Mouse (Mus musculus): ENCODE results near the gene Zdhhc9. TPM values are rescaled to one million over a fixed set of nuclear protein-coding genes. Genes with fewer than 3 reads are reported as not detected.
A peak's percentile ranks its signal among the peaks of the same experiment; 100 is the strongest.

The Zdhhc9 gene
- polyA plus RNA-seq, 1 experiment from 2014 or later = 3.9 TPM

- DNase-seq (ENCODE audit: low spot score) = no peak
- WGBS = 69% methylated on average over 4 of the region's 4 CpGs
Measured at GRCm38 (mm10) chrX:48202995-48203394, 5.7 kb downstream of the Zdhhc9 start.

GRCm38 (mm10) chrX:48202436-48202835 is 6.2 kb downstream of the Zdhhc9 start:
- Histone ChIP-seq H3K27ac (ENCODE audit: low read length) (no peak overlapping the region), H3K9ac (replicated peaks; ENCODE audit: low read depth) (no peak overlapping the region), H3K4me3 (ENCODE audit: low read depth, low read length) (no peak overlapping the region), H3K36me3 (ENCODE audit: insufficient read depth, low read length) (no peaks in the 10 kb centered on the region), H3K27me3 (replicated peaks; ENCODE audit: insufficient read depth, low read length) (no peaks in the 10 kb centered on the region), H3K4me1 (ENCODE audit: insufficient read depth, low read depth, low read length) (no peaks in the 10 kb centered on the region), H3K4me2 (replicated peaks; ENCODE audit: low read depth, low read length) (no peak overlapping the region), H3K9me3 (ENCODE audit: low read length) (no peaks in the 10 kb centered on the region)
- TF ChIP-seq CTCF (IDR thresholded peaks at IDR 0.05) (no peak), EP300 (IDR thresholded peaks at IDR 0.05) (no peak)
- WGBS = 91% methylated on average over 7 of the region's 7 CpGs
- no peak for ATAC-seq
- DNase-seq (ENCODE audit: low spot score) = no peak

More at GRCm38 (mm10) chrX:48202995-48203394, 5.7 kb downstream of the Zdhhc9 start:
- no peak overlapping the region for H3K27ac ChIP-seq (ENCODE audit: low read length)
- no peaks in the 10 kb centered on the region for H3K27me3 ChIP-seq (replicated peaks; ENCODE audit: insufficient read depth, low read length)
- H3K9ac ChIP-seq (replicated peaks; ENCODE audit: low read depth) = no peak overlapping the region
- H3K9me3 ChIP-seq (ENCODE audit: low read length) = no peaks in the 10 kb centered on the region
- H3K4me1 ChIP-seq (ENCODE audit: insufficient read depth, low read depth, low read length) = no peaks in the 10 kb centered on the region
- TF ChIP-seq CTCF (IDR thresholded peaks at IDR 0.05) = no peak
- no peak for TF ChIP-seq EP300 (IDR thresholded peaks at IDR 0.05)
- ATAC-seq = no peak
- no peaks in the 10 kb centered on the region for H3K36me3 ChIP-seq (ENCODE audit: insufficient read depth, low read length)
- H3K4me2 ChIP-seq (replicated peaks; ENCODE audit: low read depth, low read length) = no peak overlapping the region
- no peak overlapping the region for H3K4me3 ChIP-seq (ENCODE audit: low read depth, low read length)

GRCm38 (mm10) chrX:48201973-48202372 is 6.7 kb downstream of the Zdhhc9 start:
- H3K27me3 ChIP-seq (replicated peaks; ENCODE audit: insufficient read depth, low read length) = no peaks in the 10 kb centered on the region
- no peaks in the 10 kb centered on the region for H3K4me1 ChIP-seq (ENCODE audit: insufficient read depth, low read depth, low read length)
- ATAC-seq = no peak
- no peak overlapping the region for H3K9ac ChIP-seq (replicated peaks; ENCODE audit: low read depth)
- no peak overlapping the region for H3K4me3 ChIP-seq (ENCODE audit: low read depth, low read length)
- TF ChIP-seq EP300 (IDR thresholded peaks at IDR 0.05) (no peak), CTCF (IDR thresholded peaks at IDR 0.05) (no peak)
- WGBS = 67% methylated on average over 7 of the region's 7 CpGs
- H3K36me3 ChIP-seq (ENCODE audit: insufficient read depth, low read length) = no peaks in the 10 kb centered on the region
- no peak overlapping the region for H3K4me2 ChIP-seq (replicated peaks; ENCODE audit: low read depth, low read length)
- H3K9me3 ChIP-seq (ENCODE audit: low read length) = no peaks in the 10 kb centered on the region
- no peak overlapping the region for H3K27ac ChIP-seq (ENCODE audit: low read length)
- peak; percentile 19 for DNase-seq (ENCODE audit: low spot score)

GRCm38 (mm10) chrX:48200699-48201098 is 8.0 kb downstream of the Zdhhc9 start:
- ATAC-seq (no peak), DNase-seq (ENCODE audit: low spot score) (no peak)
- Histone ChIP-seq H3K9ac (replicated peaks; ENCODE audit: low read depth) (no peak overlapping the region), H3K4me2 (replicated peaks; ENCODE audit: low read depth, low read length) (no peak overlapping the region), H3K4me3 (ENCODE audit: low read depth, low read length) (no peak overlapping the region), H3K27ac (ENCODE audit: low read length) (no peak overlapping the region), H3K9me3 (ENCODE audit: low read length) (no peaks in the 10 kb centered on the region), H3K36me3 (ENCODE audit: insufficient read depth, low read length) (no peaks in the 10 kb centered on the region), H3K4me1 (ENCODE audit: insufficient read depth, low read depth, low read length) (no peaks in the 10 kb centered on the region), H3K27me3 (replicated peaks; ENCODE audit: insufficient read depth, low read length) (no peaks in the 10 kb centered on the region)
- no peak for TF ChIP-seq CTCF (IDR thresholded peaks at IDR 0.05)
- TF ChIP-seq EP300 (IDR thresholded peaks at IDR 0.05) = no peak
- WGBS = 94% methylated on average over 3 of the region's 3 CpGs

GRCm38 (mm10) chrX:48199026-48199425 is 9.7 kb downstream of the Zdhhc9 start:
- 88% methylated on average over 2 of the region's 2 CpGs for WGBS
- Histone ChIP-seq H3K9ac (replicated peaks; ENCODE audit: low read depth) (no peak overlapping the region), H3K36me3 (ENCODE audit: insufficient read depth, low read length) (no peaks in the 10 kb centered on the region), H3K4me2 (replicated peaks; ENCODE audit: low read depth, low read length) (no peak overlapping the region), H3K27me3 (replicated peaks; ENCODE audit: insufficient read depth, low read length) (no peaks in the 10 kb centered on the region), H3K4me3 (ENCODE audit: low read depth, low read length) (no peak overlapping the region), H3K9me3 (ENCODE audit: low read length) (no peaks in the 10 kb centered on the region), H3K4me1 (ENCODE audit: insufficient read depth, low read depth, low read length) (no peaks in the 10 kb centered on the region), H3K27ac (ENCODE audit: low read length) (no peak overlapping the region)
- DNase-seq (ENCODE audit: low spot score) (no peak), ATAC-seq (no peak)
- TF ChIP-seq EP300 (IDR thresholded peaks at IDR 0.05) = no peak

GRCm38 (mm10) chrX:48197856-48198255 is 10.8 kb downstream of the Zdhhc9 start:
- 85% methylated on average over 3 of the region's 3 CpGs for WGBS
- no peaks in the 10 kb centered on the region for H3K36me3 ChIP-seq (ENCODE audit: insufficient read depth, low read length)
- H3K4me2 ChIP-seq (replicated peaks; ENCODE audit: low read depth, low read length) = no peak overlapping the region
- H3K4me3 ChIP-seq (ENCODE audit: low read depth, low read length) = no peak overlapping the region
- no peak overlapping the region for H3K9ac ChIP-seq (replicated peaks; ENCODE audit: low read depth)
- TF ChIP-seq EP300 (IDR thresholded peaks at IDR 0.05) (no peak), CTCF (IDR thresholded peaks at IDR 0.05) (no peak)
- no peaks in the 10 kb centered on the region for H3K27me3 ChIP-seq (replicated peaks; ENCODE audit: insufficient read depth, low read length)
- no peak for DNase-seq (ENCODE audit: low spot score)
- no peaks in the 10 kb centered on the region for H3K4me1 ChIP-seq (ENCODE audit: insufficient read depth, low read depth, low read length)
- no peaks in the 10 kb centered on the region for H3K9me3 ChIP-seq (ENCODE audit: low read length)
- no peak for ATAC-seq
- no peak overlapping the region for H3K27ac ChIP-seq (ENCODE audit: low read length)

All from lung, postnatal 0 days (tissue).